Mouse (Mus musculus) neutrophil, adult 5-6 weeks (primary cell): Measurements from ENCODE around the gene Actg1. TPM values are rescaled to one million over a fixed set of nuclear protein-coding genes. Genes with fewer than 3 reads are reported as not detected.
"Not testable (repeated sequence)": the region's sequence is repeated elsewhere in the genome, so short reads cannot be mapped to it uniquely, and the experiment has no call there.

Experiments
- ATAC-seq: fragments of 151-379, 151-347 bp; 2 replicates; pipeline ENCODE4 v1.8.0; 2017; ENCODE audit warnings: mild to moderate bottlenecking, moderate TSS enrichment; ENCODE audit not compliant: insufficient number of reproducible peaks, poor library complexity, low FRiP score, severe bottlenecking; ENCODE audit errors: extremely low read depth
- total RNA-seq: library from RNA; stranded (forward); fragments of 200-1000 nt; gene quantifications from 2 replicates; pipeline ENCODE4 v1.2.3, GENCODE M21; 2017

The Actg1 gene
- total RNA-seq, 1 experiment from 2014 or later = 1,411 TPM

GRCm38 (mm10) chr11:120349371-120349985, 1.1 kb upstream of the Actg1 start:
- no peak for ATAC-seq

- ATAC-seq = no peak
Observed at GRCm38 (mm10) chr11:120348684-120349370, 485 bp upstream of the Actg1 start.

GRCm38 (mm10) chr11:120347301-120347700, 1.0 kb downstream of the Actg1 start:
- ATAC-seq = no peak

- not testable (repeated sequence) for ATAC-seq
Observed at GRCm38 (mm10) chr11:120346383-120347034, 1.8 kb downstream of the Actg1 start.

GRCm38 (mm10) chr11:120345067-120345681, 3.2 kb downstream of the Actg1 start:
- no peak for ATAC-seq

GRCm38 (mm10) chr11:120344310-120344920, 3.9 kb downstream of the Actg1 start:
- ATAC-seq = no peak

GRCm38 (mm10) chr11:120343519-120344309, 4.6 kb downstream of the Actg1 start:
- no peak for ATAC-seq

GRCm38 (mm10) chr11:120342656-120343160, 5.6 kb downstream of the Actg1 start:
- ATAC-seq = no peak

- no peak for ATAC-seq
Observed at GRCm38 (mm10) chr11:120341661-120342060, 6.7 kb downstream of the Actg1 start.

GRCm38 (mm10) chr11:120339978-120340513, 8.3 kb downstream of the Actg1 start:
- ATAC-seq = no peak

- ATAC-seq = no peak
Observed at GRCm38 (mm10) chr11:120338786-120339185, 9.6 kb downstream of the Actg1 start.

- ATAC-seq = no peak
Observed at GRCm38 (mm10) chr11:120337447-120337846, 10.9 kb downstream of the Actg1 start.

GRCm38 (mm10) chr11:120335431-120336021, 12.8 kb downstream of the Actg1 start:
- no peak for ATAC-seq

- ATAC-seq = no peak
Observed at GRCm38 (mm10) chr11:120320156-120320555, 28.2 kb downstream of the Actg1 start.

- ATAC-seq = no peak
Observed at GRCm38 (mm10) chr11:120319310-120319709, 29.0 kb downstream of the Actg1 start.

- no peak for ATAC-seq
Observed at GRCm38 (mm10) chr11:120317456-120317855, 30.9 kb downstream of the Actg1 start.

GRCm38 (mm10) chr11:120316690-120317254, 31.6 kb downstream of the Actg1 start:
- ATAC-seq = no peak
